Mouse (Mus musculus) forebrain, embryonic 14.5 days (tissue): ENCODE measurements around the gene Dapk3. TPM values are rescaled to one million over a fixed set of nuclear protein-coding genes. Genes with fewer than 3 reads are reported as not detected.
"Not testable (repeated sequence)": the region's sequence is repeated elsewhere in the genome, so short reads cannot be mapped to it uniquely, and the experiment has no call there.

Experiments used
- ATAC-seq: fragments of 200-750 bp; cut with Nextera tagmentation; 2 replicates; pipeline ENCODE4 v1.8.0; 2017; ENCODE audit warnings: mild to moderate bottlenecking, moderate library complexity
- DNase-seq: peaks from one replicate; pipeline ENCODE4 v3.0.0-alpha.2; 2015; ENCODE audit warnings: low spot score
- H3K27ac ChIP-seq: fragments of 300-500 bp; sonication (generic); 2 replicates; pipeline ENCODE4 v1.5.1; 2014; ENCODE audit warnings: low read depth, mild to moderate bottlenecking, control low read depth, low read length, moderate library complexity
- H3K27me3 ChIP-seq: fragments of 300-500 bp; sonication (generic); replicated peaks from 2 replicates; pipeline ENCODE4 v1.6.1; 2014; ENCODE audit warnings: low read length, control low read depth, mixed read lengths; ENCODE audit not compliant: control insufficient read depth, insufficient read depth
- H3K36me3 ChIP-seq: fragments of 300-500 bp; sonication (generic); 2 replicates; pipeline ENCODE4 v1.6.1; 2014; ENCODE audit warnings: low read length, control low read depth; ENCODE audit not compliant: control insufficient read depth, insufficient read depth
- H3K4me1 ChIP-seq: fragments of 300-500 bp; sonication (generic); 2 replicates; pipeline ENCODE4 v1.6.1; 2014; ENCODE audit warnings: antibody characterized with exemption, low read length, control low read depth; ENCODE audit not compliant: control insufficient read depth, insufficient read depth
- H3K4me2 ChIP-seq: fragments of 300-500 bp; sonication (generic); 2 replicates; pipeline ENCODE4 v1.6.1; 2014; ENCODE audit warnings: mild to moderate bottlenecking, control low read depth, low read length
- H3K4me3 ChIP-seq: fragments of 300-500 bp; sonication (generic); 2 replicates; pipeline ENCODE4 v1.5.1; 2014; ENCODE audit warnings: low read depth, low read length, control low read depth
- H3K9ac ChIP-seq: fragments of 300-500 bp; sonication (generic); 2 replicates; pipeline ENCODE4 v1.6.1; 2014; ENCODE audit warnings: mild to moderate bottlenecking, low read length, control low read depth, moderate library complexity
- H3K9me3 ChIP-seq: fragments of 300-500 bp; sonication (generic); replicated peaks from 2 replicates; pipeline ENCODE4 v1.6.1; 2016; ENCODE audit warnings: low read length, control low read depth, mixed read lengths; ENCODE audit not compliant: control insufficient read depth
- WGBS: fragments of 180-500 bp; shearing (Covaris S2); extraction: QIAGEN DNeasy Blood & Tissue Kit; methylation state at CpG from one replicate; pipeline ENCODE4 v1.1.7; 2014; 5-methylcytosine and 5-hydroxymethylcytosine counted together
- polyA plus RNA-seq: library from polyadenylated mRNA; unstranded; fragments of >200 nt; fragmentation: Nextera tagmentation; extraction: Ambion mirVana; gene quantifications from 2 replicates; pipeline ENCODE4 v1.2.1, GENCODE M21; 2014

The Dapk3 gene
- polyA plus RNA-seq, 1 experiment from 2014 or later: 49.0 TPM

- H3K4me3 ChIP-seq, H3K9ac ChIP-seq, H3K27ac ChIP-seq, ATAC-seq, H3K9me3 ChIP-seq, H3K4me2 ChIP-seq, H3K27me3 ChIP-seq, H3K4me1 ChIP-seq: not testable (repeated sequence)
- DNase-seq: peak; percentile 25
- H3K36me3 ChIP-seq: peaks cover 71% of the 10 kb centered on the region
- 15% methylated on average over 1 of the region's 1 CpGs for WGBS
Measured at GRCm38 (mm10) chr10:81217267-81217666, 34.5 kb downstream of the Dapk3 start.

GRCm38 (mm10) chr10:81217964-81218363 lies 35.2 kb downstream of the Dapk3 start:
- Histone ChIP-seq H3K27ac (no peak overlapping the region), H3K4me3 (no peak overlapping the region), H3K4me1 (no peaks in the 10 kb centered on the region), H3K27me3 (no peaks in the 10 kb centered on the region), H3K4me2 (no peak overlapping the region), H3K9me3 (no peaks in the 10 kb centered on the region), H3K36me3 (peaks cover 70% of the 10 kb centered on the region), H3K9ac (no peak overlapping the region)
- 0 out of 2 replicates have a peak, but pooled peaks have one; percentile 23 for ATAC-seq
- DNase-seq: peak; percentile 49
- 41% methylated on average over 7 of the region's 7 CpGs for WGBS

DNA sequence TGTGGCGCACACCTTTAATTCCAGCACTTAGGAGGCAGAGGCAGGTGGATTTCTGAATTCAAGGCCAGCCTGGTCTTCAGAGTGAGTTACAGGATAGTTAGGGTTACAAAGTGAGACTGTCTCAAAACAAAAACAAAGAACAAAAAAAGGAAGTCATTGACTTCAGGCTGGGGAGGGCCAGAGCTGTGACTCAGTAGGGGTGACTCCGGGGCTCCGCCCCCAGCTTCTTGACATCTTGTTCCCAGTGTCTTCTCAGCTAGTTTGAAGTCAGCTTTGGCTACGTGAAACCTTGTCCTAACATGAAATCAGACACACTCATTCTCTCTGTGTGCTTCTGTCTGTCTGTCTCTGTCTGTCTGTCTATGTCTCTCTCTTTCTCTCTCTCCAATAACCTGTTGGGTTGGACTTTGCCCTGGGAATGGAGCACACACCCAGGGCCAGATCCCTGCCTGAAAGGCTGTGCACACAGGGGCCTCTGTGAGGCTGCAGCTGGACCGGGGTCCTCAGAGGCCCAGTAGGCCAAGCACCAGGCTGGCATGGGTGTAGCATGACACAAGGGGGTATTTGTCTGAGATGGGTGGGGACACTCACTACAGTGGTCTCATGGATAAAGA lies 38.7 kb downstream of the Dapk3 start:
- Histone ChIP-seq H3K4me3 (no peak overlapping the region), H3K27me3 (no peaks in the 10 kb centered on the region), H3K27ac (no peak overlapping the region), H3K9ac (no peak overlapping the region), H3K36me3 (peaks cover 64% of the 10 kb centered on the region), H3K4me2 (no peak overlapping the region), H3K4me1 (no peaks in the 10 kb centered on the region), H3K9me3 (no peaks in the 10 kb centered on the region)
- 89% methylated on average over 5 of the region's 5 CpGs for WGBS
- no peak for DNase-seq
- no peak for ATAC-seq

DNA sequence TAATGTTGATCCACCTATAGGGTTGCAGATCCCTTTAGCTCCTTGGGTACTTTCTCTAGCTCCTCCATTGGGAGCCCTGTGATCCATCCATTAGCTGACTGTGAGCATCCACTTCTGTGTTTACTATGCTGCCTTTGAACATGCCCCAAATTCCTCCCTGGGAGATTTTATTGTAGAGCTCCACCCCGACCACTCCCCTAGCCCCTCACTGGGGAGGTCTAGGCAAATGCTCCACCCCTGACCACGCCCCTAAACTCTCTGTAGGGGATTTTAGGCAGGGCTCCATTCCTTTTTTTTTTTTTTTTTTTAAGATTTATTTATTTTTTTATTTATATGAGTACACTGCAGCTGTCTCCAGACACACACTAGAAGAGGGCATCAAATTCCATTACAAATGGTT lies 40.9 kb downstream of the Dapk3 start:
- not testable (repeated sequence) for H3K4me3 ChIP-seq, H3K4me2 ChIP-seq, H3K4me1 ChIP-seq, H3K9me3 ChIP-seq, ATAC-seq, H3K9ac ChIP-seq, H3K27me3 ChIP-seq, H3K27ac ChIP-seq, DNase-seq
- 56% methylated on average over 2 of the region's 2 CpGs for WGBS
- peaks cover 50% of the 10 kb centered on the region for H3K36me3 ChIP-seq

DNA sequence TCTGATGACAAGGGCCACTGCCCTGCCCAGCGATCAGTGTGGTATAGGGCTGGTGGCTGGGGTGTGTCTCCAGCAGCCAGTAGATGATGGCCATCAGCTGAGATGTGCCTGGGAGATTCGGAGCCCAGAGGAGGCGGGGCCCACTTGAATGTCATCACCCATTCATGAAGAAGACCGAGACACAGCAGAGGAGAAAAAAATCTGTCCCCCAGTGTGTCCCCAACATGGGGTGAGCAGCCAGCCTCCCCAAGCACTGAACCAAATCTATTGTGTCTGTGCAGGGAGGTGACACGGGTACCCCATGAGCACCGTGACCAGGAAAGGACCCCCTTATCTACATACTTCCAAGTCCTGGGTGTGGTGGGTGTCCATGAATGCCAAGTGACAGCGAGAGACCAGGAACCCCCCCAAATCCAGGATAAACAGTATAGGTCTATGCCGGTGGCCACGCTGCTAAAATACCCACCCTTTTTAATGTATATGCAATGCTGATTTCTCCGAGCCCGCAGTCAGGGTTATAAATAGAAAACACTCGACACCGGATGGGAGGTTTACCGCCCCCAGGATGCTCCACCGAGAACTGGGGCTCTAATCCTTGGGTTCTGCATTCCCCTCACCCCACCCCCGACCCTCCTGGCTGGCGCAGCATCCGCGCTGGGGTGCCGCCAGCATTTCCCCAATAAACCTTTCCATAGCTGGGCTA lies 47.1 kb downstream of the Dapk3 start:
- no peaks in the 10 kb centered on the region for H3K9me3 ChIP-seq
- H3K27ac ChIP-seq: peak overlapping the region; percentile 92
- no peaks in the 10 kb centered on the region for H3K27me3 ChIP-seq
- ATAC-seq: peak; percentile 14; the same call in 1 of the 2 replicates
- H3K9ac ChIP-seq: peak overlapping the region; percentile 91
- DNase-seq: peak; percentile 37
- peak overlapping the region; percentile 76 for H3K4me2 ChIP-seq
- peak overlapping the region; percentile 64 for H3K4me3 ChIP-seq
- peaks cover 17% of the 10 kb centered on the region; the same call in 1 of the 2 replicates for H3K4me1 ChIP-seq
- WGBS: 12% methylated on average over 20 of the region's 20 CpGs
- peaks cover 5% of the 10 kb centered on the region; the same call in 1 of the 2 replicates for H3K36me3 ChIP-seq

GRCm38 (mm10) chr10:81230438-81231332 lies 47.9 kb downstream of the Dapk3 start, which contains the start of gene Atcay:
TSS of gene Atcay (minus strand) at chr10:81230833.
- 4% methylated on average over 27 of the region's 27 CpGs for WGBS
- ATAC-seq: peak; percentile 92
- Histone ChIP-seq H3K4me3 (peak within 1 kb of the TSS; percentile 64), H3K9ac (peak within 1 kb of the TSS; percentile 91), H3K27me3 (no peaks in the 10 kb centered on the region), H3K9me3 (no peaks in the 10 kb centered on the region), H3K4me1 (peaks cover 17% of the 10 kb centered on the region; the same call in 1 of the 2 replicates), H3K4me2 (peak within 1 kb of the TSS; percentile 76), H3K36me3 (peaks cover 3% of the 10 kb centered on the region; the same call in 1 of the 2 replicates), H3K27ac (peak within 1 kb of the TSS; percentile 92)
- peak; percentile 95 for DNase-seq

DNA sequence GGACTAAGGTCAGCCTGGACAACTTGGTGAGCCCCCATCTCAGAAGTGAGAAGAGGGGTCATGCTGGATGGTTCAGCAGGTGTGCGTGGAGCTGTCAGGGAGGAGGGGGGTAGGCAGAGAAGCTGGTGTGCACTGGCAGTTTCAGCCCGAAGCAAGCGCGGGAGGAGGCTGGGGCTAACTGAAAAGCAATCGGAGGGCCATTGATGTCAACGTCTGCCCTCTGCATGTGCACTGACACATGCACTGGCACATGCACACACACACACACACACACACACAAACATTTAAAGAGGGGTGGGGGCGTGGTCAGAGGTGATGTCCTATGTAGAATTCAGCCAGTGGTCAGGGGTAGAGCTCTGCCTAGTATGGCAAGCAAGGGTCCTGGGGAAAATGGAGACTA lies 48.6 kb downstream of the Dapk3 start:
- ATAC-seq: no peak
- H3K4me3 ChIP-seq: 0 out of 2 replicates have a peak overlapping the region, but pooled peaks have one; percentile 64
- peak overlapping the region; percentile 92; the same call in 1 of the 2 replicates for H3K27ac ChIP-seq
- H3K27me3 ChIP-seq: no peaks in the 10 kb centered on the region
- 46% methylated on average over 7 of the region's 7 CpGs for WGBS
- no peak for DNase-seq
- H3K9me3 ChIP-seq: no peaks in the 10 kb centered on the region
- H3K36me3 ChIP-seq: no peaks in the 10 kb centered on the region
- H3K4me2 ChIP-seq: peak overlapping the region; percentile 76
- peak overlapping the region; percentile 91; the same call in 1 of the 2 replicates for H3K9ac ChIP-seq
- peaks cover 17% of the 10 kb centered on the region; the same call in 1 of the 2 replicates for H3K4me1 ChIP-seq

DNA sequence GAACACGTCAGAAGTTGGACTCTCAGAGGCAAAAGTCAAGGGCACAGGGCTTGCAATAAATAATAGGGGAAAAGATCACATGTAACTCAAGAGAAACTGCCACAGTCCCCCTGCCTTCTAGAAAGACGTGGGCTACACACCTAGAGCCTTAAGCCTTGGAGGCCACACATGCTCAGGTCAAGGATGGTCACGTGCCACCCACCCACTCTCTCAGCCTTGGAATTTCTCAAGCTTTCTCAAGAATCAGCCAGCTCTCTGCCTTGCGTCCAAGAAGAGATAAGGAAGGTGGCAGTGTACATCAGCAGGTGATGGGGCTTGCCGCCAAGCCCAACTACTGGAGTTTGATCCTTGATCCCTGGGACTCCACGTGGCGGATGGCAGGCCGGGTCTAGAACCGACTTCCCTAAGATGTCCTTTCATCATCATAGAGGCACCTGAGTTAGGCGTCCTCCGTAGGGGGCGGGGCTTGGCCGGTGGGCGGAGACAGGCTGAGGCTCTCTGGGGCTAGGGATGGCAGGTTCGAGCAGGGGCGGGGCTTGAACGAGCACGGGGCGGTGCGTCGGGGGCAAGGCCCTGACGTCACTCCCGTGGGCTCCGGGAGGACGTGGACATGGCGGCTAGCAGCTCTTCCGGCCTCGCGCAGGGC lies 49.9 kb downstream of the Dapk3 start, which contains the start of gene Zfr2:
Gene Zfr2, plus strand, starts transcription at position 576 of the 646 bp plus-strand sequence.
- DNase-seq (peak; percentile 86), ATAC-seq (peak; percentile 76)
- Histone ChIP-seq H3K4me3 (peak within 1 kb of the TSS; percentile 57), H3K4me1 (peaks cover 17% of the 10 kb centered on the region; the same call in 1 of the 2 replicates), H3K9me3 (no peaks in the 10 kb centered on the region), H3K27ac (no peak within 1 kb of the TSS), H3K36me3 (no peaks in the 10 kb centered on the region), H3K4me2 (peak within 1 kb of the TSS; percentile 55), H3K27me3 (no peaks in the 10 kb centered on the region), H3K9ac (peak within 1 kb of the TSS; percentile 78)
- WGBS: 9% methylated on average over 27 of the region's 29 CpGs
